Mouse (Mus musculus) heart, postnatal 0 days (tissue): ENCODE measurements at regions not wholly inside any gene's neighbourhood (a gene's known extent, or its start where the extent isn't known, plus 50 kb on each side); places are given as distances from the start of the nearest gene placed in this dataset.

Experiments
- CTCF ChIP-seq: IDR thresholded peaks from 2 replicates; pipeline ENCODE4 v1.5.1; 2016; ENCODE audit warnings: antibody characterized with exemption, control low read depth, low read depth
- EP300 ChIP-seq: IDR thresholded peaks from 2 replicates; pipeline ENCODE4 v1.6.1; 2016; ENCODE audit warnings: antibody characterized with exemption, low read depth

GRCm38 (mm10) chr6:100450108-100450507 is 162.8 kb upstream of the Rybp start:
- no peak for TF ChIP-seq CTCF
- no peak for TF ChIP-seq EP300
